Mouse (Mus musculus) ovary, postnatal 14 days (tissue): Measurements from ENCODE around the gene Ppp2r5a.
"Not testable (repeated sequence)": the region's sequence is repeated elsewhere in the genome, so short reads cannot be mapped to it uniquely, and the experiment has no call there.

Experiments used
- DNase-seq: peaks from one replicate; pipeline ENCODE4 v3.0.0; 2022; ENCODE audit warnings: low spot score

Gene Ppp2r5a

DNA sequence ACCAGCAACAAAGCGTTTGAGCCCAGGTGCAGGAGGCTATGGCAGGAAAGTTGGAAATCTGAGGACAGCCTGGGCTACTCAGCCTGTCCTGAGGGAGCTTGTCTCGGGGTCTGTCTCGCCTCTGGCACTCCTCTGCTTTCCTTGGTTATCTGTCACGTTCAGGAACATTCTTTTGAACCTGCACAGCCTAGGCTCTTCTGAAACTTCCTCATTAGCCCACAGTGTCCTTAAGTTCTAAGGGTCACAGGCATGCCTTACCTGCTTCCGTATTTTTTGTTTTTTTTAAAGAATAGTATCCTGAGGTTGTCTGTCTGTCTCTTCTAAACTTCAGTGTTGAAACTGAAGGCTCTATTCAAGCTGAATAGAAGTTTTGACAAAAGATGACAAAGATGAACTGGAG, at the start of gene Ppp2r5a:
TSS of gene Ppp2r5a (minus strand) at position 199 of the 400 bp plus-strand sequence.
- no peak for DNase-seq

DNA sequence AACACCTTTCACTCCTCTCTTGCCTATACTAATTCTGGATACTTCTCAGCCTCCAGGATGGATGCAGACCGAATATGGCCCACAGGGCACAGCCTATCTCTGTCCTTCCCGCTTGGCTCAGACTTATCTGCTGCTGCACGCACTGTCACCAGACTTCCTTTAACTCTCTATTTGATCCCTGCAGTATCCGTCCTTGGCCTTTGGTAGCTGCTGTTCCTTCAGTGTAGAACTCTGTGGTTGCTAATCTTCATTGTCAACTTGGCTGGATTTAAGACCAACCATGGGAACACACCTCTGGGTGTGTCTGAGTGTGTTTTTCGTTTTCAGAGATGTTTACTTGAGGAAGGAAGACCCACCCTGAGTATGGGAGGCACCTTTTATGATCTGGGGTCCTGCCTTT, 47.5 kb upstream of the Ppp2r5a start:
- no peak for DNase-seq

DNA sequence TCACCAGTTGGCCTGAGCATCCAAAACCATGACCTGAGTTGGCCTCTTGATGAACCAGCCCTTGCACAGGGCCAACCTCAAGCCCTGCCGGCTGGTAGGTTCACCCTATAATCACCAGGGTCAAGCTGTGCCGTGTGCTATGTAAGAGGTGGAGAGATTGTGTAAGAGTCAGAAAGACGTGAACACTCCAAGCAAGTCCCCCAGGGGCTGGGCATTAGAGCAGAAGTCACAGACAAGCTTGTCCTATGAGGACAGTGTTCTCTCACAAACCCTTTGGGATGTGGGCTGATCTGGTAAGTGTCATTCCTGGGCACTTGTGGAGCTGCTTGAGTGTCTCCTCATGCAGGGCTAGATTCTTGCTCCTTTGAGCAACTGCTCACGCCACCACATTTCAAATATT, 46.5 kb upstream of the Ppp2r5a start:
- DNase-seq: no peak

DNA sequence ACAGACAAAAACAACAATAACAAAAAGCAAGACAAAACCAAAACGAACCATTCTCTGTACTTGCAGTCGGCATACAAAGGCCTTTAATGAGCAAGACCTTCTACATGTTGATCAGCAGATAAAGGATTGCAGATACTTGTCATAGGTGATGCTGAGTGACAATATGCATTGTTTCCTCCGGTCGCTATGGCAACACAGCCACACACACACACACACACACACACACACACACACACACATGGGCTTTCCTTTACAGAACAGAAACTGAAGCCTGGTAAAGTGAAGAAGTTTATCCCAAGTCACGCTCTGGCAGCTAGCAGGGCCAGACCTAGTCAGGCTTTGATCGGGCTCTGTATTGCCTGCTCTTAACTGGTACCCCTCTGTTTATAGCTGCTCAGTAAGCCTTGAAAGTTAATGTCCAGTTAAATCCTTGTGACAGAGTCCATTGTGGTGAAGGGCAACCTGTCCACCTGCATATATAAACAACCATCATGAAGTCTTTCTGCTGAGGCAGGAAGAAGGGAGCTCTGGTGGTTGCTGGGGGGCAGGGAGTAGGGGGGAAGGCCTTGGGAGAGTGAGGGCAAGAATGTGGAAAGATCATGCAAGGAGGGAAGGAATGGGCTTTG, 44.4 kb upstream of the Ppp2r5a start:
- DNase-seq: no peak

DNA sequence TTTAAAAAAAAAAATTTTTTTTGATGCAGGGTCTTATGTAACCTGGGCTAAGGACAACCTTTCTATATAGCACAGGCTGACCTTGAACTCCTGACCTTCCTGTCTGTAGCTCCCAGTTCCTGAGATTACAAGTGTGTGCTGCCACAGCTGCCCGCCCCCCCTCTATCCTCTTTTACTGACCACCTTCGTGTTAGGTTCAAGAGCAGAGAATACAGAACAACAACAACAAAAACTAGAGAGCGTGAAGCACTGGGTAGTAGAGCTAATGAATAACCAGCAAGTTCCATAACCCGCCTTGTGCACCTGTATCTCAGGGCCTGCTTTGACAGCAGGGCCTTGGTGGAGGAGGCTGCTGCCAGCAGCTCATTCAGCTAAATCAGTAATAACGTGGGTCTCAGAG, 43.2 kb upstream of the Ppp2r5a start:
- DNase-seq: no peak

DNA sequence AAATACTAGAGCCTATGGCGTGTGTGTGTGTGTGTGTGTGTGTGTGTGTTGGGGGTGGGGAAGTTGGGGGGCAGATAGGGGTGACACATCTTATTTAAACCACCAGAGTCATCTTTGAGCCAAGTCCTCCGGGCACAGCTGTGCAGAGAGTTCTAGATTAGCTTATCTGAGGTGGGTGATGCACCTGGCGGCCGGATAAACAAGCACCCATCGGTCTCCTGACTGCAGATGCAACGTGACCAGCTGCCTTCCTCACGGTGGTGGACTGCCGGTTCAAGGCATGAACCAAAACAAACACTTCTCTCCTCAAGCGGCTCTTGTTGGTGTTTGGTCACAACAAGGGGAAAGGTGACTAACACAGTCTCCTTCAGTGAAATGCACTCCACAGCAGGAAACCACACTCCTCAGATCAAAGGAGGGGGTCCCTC, 42.8 kb upstream of the Ppp2r5a start:
- no peak for DNase-seq

DNA sequence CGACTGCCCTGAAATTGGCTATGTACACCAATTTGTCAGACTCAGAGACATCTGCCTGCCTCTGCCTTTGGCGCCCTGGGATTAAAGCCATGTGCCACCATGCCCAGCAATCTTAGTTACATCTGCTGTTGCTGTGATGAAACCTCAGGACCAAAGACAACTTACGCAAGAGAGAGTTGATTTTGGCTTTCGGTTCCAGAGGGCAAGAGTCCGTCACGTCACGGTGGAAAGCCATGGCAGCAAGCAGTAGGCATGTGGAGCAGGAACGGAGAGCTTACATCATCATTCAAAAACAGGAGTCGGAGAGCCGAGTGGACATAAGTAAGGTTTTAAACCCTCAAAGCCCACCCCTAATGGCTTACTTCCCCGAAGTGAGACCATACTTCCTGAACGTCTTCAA, 42.3 kb upstream of the Ppp2r5a start:
- no peak for DNase-seq

DNA sequence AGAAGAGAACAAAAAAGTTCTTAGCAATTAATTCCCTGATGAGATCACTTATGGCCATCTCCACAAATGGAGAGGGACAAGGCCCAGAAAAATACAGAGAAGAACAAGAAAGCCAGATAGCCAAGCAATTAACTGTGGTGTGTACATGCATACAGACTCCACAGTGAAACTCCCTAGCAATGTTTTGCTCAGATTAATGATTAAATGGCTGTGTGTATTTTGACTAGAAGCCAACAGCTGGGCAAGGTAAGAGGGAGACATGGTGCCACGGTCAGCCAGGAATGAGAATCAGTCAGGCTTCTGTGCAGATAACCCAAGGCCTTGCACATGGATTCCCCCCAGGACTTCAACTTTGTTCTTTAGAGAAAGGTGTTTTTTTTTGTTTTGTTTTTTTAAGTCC, 41.4 kb upstream of the Ppp2r5a start:
- DNase-seq: no peak

DNA sequence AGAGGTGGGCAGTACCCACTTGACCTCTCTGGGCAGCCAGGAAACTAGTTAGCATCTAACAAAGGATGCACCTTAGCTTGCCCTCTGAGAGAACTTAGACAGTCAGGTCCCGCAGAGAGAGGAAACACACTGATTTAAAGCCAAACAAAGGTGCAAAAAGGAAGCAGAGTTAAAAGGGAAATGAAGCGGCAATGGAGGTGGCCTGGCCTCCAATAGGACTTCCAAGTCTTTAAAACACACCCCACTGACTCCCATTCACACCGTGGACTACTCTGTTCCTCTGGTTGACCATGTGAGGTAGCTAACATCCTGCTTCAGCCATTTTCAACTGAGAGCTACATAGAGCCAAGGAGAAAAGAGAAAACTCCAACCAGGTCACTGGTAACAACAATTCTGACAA, 35.9 kb upstream of the Ppp2r5a start:
- DNase-seq: no peak

DNA sequence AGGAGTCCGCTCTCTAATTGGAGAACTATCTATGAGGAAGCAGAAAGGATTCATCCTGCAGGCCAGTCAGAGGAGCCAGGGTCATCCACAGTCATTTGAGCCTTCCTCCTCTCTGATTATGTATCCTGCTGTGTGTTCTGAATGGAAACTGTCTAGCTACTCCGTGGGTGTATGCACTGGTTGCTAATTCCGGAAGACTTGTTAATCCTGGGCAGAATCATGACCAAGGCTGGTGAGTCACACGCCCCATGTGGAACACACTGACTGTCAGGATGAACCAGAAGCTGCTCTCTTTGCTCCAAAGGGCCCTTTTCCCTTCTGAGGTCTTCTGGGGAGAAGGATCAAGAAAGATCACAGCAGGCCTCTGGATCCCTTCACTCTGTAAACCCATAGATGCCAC, 35.5 kb upstream of the Ppp2r5a start:
- DNase-seq: no peak

DNA sequence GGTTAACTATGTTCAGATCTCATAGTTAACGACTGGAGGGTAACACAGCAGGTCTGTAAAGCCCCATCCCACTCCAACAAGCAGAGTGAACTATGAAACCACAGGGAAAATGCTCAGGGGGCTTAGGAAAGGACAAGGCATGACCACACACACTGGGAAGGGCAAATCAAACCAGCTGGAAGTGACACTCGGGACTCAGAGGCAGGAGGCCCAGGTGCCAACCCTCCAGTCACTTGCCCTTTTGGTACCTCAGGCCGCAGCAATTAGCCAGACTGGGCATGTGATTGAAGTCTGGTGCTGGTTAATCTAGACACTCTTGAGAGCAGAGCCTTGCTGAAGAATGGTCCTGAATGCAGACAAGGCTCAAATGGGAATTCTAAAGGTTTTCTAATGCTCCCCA, 33.6 kb upstream of the Ppp2r5a start:
- DNase-seq: no peak

DNA sequence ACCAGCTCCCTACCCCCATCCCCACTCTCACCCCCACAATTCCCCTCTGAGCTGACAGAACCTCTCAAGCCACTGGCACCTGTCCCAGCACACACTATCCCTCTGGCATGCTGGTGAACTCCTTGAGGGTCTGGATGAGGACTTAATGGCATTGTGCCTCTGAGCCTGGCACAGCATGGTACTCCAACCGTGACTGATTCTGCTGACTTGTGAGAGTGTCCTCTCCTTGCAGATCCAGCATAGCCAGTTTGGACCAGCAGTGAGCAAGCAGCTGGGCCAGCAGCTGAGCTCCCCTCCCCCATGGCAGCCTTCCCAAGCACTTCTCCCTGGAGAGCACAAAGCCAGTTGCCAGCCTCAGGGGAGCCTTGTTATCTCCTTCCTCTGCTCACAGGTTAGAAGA, 32.3 kb upstream of the Ppp2r5a start:
- DNase-seq: peak; percentile 49

DNA sequence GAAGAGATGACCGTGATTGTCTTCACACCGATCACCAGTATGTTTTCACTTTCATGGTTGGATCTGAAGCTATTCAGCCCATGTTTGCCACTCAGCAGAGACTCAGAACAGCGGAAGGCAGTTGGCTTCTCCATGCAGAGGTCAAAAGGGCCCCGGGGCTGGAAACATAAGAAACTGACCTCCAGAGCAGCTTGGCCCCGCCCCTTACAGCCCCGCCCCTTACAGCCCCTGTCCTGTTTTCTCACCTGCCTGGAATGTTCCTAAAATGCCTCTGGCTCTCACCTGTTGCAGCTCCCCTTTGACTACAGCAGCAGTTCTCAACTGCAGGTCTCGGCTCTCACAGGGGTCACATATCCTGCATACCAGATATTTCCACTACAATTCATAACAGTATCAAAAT, 29.5 kb upstream of the Ppp2r5a start:
- no peak for DNase-seq

DNA sequence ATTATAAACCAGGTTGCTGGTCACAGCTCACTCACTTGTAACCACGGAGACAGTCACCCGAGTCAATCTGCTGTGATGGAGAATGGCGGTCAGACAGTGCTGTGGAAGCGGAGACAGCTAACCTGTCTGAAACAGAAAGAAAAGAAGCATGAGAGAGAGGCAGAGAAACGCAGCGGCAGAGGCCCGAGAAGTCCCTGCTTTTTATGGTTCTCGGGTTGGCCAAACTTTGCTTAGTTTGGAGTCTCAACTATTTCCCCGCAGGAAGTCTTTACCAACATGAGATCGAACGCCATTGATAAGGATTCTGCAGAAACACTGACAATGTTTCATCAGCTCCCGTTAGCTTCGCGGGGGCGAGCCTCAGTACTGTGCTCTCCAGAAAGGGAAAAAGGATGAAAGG, 29.0 kb upstream of the Ppp2r5a start:
- DNase-seq: no peak

DNA sequence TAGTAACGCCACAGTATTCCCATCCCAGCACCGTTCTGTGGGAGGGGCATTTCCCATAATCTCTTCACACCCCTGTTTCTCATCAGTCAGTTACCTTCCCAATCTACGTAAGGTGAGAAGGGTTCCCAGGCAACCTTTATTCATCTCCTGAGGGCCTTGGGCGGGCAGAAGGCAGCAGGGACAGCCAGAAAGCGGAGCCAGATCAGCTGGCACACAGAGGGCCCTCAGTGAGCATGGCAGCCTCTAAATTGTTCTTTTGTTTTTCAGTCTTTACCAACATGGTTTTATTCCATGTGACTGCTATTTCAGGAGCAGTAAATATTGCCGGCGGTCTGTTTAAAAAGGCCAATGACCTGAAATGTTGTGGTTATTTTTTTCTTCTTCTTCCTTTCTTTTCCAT, 27.0 kb upstream of the Ppp2r5a start:
- DNase-seq: no peak

DNA sequence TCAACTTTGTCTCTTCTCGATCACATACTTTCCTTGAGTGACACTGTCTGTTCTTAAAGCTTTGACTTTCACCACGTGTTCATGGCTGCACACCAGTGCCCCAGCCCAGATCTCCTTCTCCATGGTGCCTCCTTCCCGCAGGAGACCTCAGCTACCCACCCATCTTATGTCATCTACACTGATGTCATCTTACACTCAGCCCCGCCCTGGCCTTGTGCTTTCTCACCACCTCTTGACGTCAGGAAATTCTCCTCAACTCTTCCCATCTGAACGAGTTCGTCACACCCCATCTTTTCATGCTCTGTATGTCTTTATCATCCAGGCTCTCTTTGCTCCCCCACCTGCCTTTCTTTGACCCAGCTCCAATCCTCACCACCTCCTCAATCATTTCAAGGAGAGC, 22.8 kb upstream of the Ppp2r5a start:
- no peak for DNase-seq

DNA sequence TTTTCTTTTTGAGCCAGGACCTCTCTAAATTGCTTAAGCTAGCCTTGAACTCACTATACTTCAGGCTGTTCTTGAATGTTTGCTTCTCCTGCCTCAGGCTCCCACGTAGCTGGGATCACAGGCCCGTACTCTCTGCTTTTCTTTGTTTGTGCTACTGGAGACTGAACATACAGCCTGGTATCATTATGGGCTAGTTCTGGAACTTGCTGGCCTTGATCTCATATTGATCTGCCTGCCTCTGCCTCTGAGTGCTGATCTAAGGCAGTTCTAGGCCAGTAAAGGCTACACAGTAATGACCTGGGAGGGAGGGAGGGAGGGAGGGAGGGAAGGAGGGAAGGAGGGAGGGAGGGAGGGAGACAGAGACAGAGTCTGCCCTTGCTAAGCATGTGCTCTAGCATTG, 20.1 kb upstream of the Ppp2r5a start:
- no peak for DNase-seq

DNA sequence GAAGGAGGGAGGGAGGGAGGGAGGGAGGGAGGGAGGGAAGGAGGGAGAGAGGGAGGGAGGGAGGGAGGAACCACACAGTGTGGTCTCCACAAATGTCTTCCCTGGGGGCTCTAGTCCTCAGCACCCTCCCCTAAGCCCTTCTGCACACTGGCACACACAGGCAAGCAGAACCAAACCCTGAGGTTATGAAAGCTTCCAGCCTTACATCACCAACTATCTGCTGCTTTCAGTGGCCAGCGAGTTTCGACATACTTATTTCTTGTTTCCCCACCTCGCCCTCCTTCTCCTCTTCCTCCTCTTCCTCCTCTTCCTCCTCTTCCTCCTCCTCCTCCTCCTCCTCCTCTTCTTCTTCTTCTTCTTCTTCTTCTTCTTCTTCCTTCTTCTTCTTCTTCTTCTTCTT, 19.6 kb upstream of the Ppp2r5a start:
- DNase-seq: not testable (repeated sequence)

DNA sequence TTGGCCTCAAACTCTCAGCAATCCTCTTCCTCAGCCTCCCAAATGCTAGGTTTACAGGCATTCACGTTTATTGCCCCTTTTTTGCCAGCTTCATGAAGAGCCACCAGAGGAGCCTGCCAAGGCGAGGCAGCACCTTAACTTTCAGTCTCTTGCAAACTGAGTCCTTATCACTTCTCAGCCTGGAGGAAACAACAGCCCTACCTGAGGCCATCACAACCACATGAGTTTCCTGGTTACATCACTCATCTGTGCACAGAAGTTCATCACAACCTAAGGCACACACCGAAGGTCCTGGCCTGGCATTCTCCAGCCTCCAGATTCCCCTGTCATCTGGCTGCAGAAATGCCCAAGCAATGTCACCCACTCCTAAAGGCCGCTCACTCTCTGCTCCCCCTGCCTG, 19.1 kb upstream of the Ppp2r5a start:
- DNase-seq: no peak

DNA sequence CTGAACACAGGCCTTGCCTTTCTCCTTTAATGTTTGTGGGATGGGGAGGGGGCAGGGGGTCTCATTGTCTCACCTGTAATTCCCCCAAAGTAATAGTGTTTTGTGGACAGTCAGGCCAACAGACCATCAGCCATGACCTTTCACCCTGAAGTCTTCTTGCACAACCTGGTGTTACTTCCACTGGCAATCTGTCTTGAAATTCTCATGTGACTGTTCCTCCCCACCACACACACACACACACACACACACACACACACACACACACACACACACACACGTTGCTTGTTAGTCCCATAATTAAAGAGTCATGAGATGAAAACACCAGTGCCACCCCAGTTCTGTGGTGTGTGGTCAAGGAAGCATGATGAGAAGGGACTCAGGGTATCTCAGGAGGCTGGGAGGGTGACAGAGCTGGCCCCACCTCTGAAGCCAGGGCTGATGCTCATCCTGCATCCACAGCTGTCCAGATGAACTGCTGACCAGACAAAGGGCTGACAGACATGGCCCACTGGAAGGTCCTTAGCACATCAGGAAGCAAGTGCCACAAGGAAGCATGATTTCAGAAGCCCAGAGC, 18.4 kb upstream of the Ppp2r5a start:
- no peak for DNase-seq

DNA sequence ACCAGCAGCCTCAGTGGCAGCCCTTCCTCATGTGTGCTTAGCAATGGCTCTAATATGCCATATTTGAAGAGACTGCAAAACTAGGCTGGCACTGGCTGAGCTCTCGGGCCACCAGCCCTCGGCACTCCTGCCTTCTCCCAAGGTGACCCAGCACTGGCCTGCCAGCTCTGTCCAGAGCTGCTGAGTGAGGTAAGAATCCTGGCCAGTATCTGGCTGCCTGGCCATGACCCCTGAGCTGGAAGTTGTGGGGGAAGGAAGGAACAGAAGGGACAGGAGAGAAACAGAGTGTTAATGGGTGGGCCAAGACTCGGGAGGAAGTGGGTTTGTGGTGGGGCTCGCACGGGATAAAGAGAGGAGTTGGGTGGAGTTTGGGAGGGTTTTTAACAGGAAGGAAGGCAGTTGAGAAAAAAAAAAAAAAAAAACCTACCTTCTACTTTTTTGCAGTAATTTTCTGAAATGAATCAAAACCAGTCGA, 17.9 kb upstream of the Ppp2r5a start:
- no peak for DNase-seq

DNA sequence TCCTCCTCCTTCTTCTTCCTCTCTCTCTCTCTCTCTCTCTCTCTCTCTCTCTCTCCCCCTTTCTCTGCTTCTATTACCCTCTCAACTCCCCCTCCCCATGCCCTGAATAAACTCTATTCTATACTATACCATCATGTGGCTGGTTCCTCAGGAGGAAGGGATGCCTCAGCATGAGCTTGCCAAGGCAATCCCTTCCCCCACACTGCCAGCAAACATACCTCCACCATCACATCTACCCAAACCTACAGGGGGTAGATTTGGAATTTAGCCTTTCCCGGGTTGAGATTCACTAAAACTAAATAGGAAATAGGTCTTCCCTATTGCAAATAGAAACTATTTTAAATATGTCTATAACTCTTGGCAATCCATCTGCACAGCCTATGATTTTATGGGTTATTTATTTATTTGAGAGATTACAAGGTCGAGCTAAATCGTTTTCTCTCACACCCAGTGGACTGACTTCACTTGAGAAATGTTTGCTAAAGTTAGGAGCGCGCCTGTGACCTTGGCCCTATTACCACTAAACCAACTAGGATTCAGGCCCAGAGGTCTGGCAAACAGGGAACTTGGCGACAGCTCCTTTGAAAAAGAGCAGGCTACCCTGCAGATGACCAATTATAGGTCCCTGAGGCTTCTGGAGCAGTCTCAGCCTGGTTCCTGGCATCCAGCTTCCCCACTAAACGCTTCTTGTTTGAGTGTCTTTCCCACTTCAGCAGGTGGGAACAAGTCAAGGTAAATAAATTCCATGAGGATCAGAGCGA, 17.1 kb upstream of the Ppp2r5a start:
- DNase-seq: no peak

DNA sequence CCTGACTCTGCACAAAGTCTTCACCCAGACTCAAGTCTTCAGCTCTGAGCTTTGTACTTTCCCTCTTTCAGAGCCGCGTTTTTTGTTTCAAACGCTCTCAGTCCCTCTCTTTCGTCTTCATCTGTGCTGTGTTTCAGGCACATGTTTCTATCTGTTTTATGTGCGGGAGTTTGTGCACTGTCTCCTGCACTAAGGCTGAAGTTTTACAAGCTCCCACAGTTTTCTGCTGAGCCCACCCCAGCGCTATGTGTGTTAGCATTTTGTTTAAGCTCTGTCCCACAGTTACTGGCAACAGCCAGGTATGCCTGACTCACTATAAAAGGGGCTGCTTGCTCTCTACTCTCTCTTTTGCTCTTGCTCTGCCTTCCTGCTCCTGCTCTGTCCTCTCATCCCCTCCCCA, 16.3 kb upstream of the Ppp2r5a start:
- DNase-seq: no peak

DNA sequence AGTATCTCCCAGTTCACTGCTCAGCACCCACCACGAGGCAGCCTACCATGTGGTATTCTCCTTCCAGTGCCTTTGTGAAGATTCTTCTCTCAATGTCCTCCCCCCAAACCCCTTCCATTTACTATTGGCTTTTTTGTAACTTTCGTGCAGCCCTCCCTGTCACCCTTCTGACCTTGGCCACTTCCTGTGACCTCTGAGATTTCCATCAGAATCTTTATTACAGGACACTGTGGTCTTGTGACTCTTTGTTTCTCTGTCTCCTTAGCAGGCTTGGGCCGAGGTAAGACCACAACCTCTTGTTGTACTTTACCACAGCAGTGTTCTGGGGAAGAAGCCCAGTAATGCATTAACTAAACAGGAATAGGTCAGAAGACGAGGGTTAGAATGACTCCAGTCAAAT, 15.9 kb upstream of the Ppp2r5a start:
- DNase-seq: no peak
